Mouse (Mus musculus) limb, embryonic 15.5 days (tissue): ENCODE data around the gene Slc6a6. TPM values are rescaled to one million over a fixed set of nuclear protein-coding genes. Genes with fewer than 3 reads are reported as not detected.

Experiments
- ATAC-seq: fragments of 200-750 bp; cut with Nextera tagmentation; 2 replicates; pipeline ENCODE4 v1.8.0; 2017; ENCODE audit warnings: low read depth, moderate TSS enrichment; ENCODE audit not compliant: insufficient number of reproducible peaks, low FRiP score, low TSS enrichment
- H3K27ac ChIP-seq: fragments of 300-500 bp; sonication (generic); 2 replicates; pipeline ENCODE4 v1.5.1; 2015; ENCODE audit warnings: moderate library complexity, mild to moderate bottlenecking, inconsistent platforms
- H3K27me3 ChIP-seq: fragments of 300-500 bp; sonication (generic); 2 replicates; pipeline ENCODE4 v1.6.1; 2015; ENCODE audit warnings: inconsistent platforms
- H3K36me3 ChIP-seq: fragments of 300-500 bp; sonication (generic); 2 replicates; pipeline ENCODE4 v1.6.1; 2015; ENCODE audit warnings: inconsistent platforms
- H3K4me1 ChIP-seq: fragments of 300-500 bp; sonication (generic); 2 replicates; pipeline ENCODE4 v1.6.1; 2015; ENCODE audit warnings: inconsistent platforms
- H3K4me2 ChIP-seq: fragments of 300-500 bp; sonication (generic); 2 replicates; pipeline ENCODE4 v1.6.1; 2015; ENCODE audit warnings: mild to moderate bottlenecking, inconsistent platforms
- H3K4me3 ChIP-seq: fragments of 300-500 bp; sonication (generic); 2 replicates; pipeline ENCODE4 v1.5.1; 2015; ENCODE audit warnings: mild to moderate bottlenecking, inconsistent platforms
- H3K9ac ChIP-seq: fragments of 300-500 bp; sonication (generic); 2 replicates; pipeline ENCODE4 v1.6.1; 2015; ENCODE audit warnings: inconsistent platforms
- H3K9me3 ChIP-seq: fragments of 300-500 bp; sonication (generic); 2 replicates; pipeline ENCODE4 v1.6.1; 2016; ENCODE audit warnings: inconsistent platforms
- WGBS: fragments of 180-500 bp; shearing (Covaris S2); methylation state at CpG from one replicate; pipeline ENCODE4 v1.1.7; 2015; 5-methylcytosine and 5-hydroxymethylcytosine counted together
- polyA plus RNA-seq: library from polyadenylated mRNA; unstranded; fragments of >200 nt; fragmentation: Nextera tagmentation; extraction: Ambion mirVana; gene quantifications from 2 replicates; pipeline ENCODE4 v1.2.1, GENCODE M21; 2015

Slc6a6 gene
- polyA plus RNA-seq, 1 experiment from 2014 or later, result 46.8 TPM

- ATAC-seq, result no peak
- no peak overlapping the region for H3K9ac ChIP-seq
- H3K36me3 ChIP-seq, result no peaks in the 10 kb centered on the region
- H3K9me3 ChIP-seq, result no peaks in the 10 kb centered on the region
- WGBS, result 53% methylated on average over 6 of the region's 6 CpGs
- peaks cover 15% of the 10 kb centered on the region for H3K4me1 ChIP-seq
- H3K27ac ChIP-seq, result no peak overlapping the region
- H3K27me3 ChIP-seq, result no peaks in the 10 kb centered on the region
- no peak overlapping the region for H3K4me3 ChIP-seq
- H3K4me2 ChIP-seq, result no peak overlapping the region
Measured at GRCm38 (mm10) chr6:91655874-91656433, 27.9 kb upstream of the Slc6a6 start.

GRCm38 (mm10) chr6:91658288-91658687 is 25.6 kb upstream of the Slc6a6 start:
- WGBS, result 57% methylated on average over 1 of the region's 1 CpGs
- H3K27ac ChIP-seq, result no peak overlapping the region

GRCm38 (mm10) chr6:91659841-91660509 is 23.9 kb upstream of the Slc6a6 start:
- no peak for ATAC-seq
- no peak overlapping the region for H3K9ac ChIP-seq
- 52% methylated on average over 2 of the region's 2 CpGs for WGBS
- H3K36me3 ChIP-seq, result no peaks in the 10 kb centered on the region
- H3K9me3 ChIP-seq, result no peaks in the 10 kb centered on the region
- peaks cover 15% of the 10 kb centered on the region for H3K4me1 ChIP-seq
- no peaks in the 10 kb centered on the region for H3K27me3 ChIP-seq
- H3K4me3 ChIP-seq, result no peak overlapping the region
- H3K27ac ChIP-seq, result no peak overlapping the region; the same call in 1 of the 2 replicates
- no peak overlapping the region for H3K4me2 ChIP-seq

More at GRCm38 (mm10) chr6:91658288-91658687, 25.6 kb upstream of the Slc6a6 start:
- Histone ChIP-seq H3K4me3 (no peak overlapping the region), H3K9me3 (no peaks in the 10 kb centered on the region), H3K9ac (no peak overlapping the region), H3K4me1 (peaks cover 15% of the 10 kb centered on the region), H3K27me3 (no peaks in the 10 kb centered on the region), H3K4me2 (no peak overlapping the region), H3K36me3 (no peaks in the 10 kb centered on the region)
- 0 out of 2 replicates have a peak, but pooled peaks have one; percentile 17 for ATAC-seq

- no peak overlapping the region for H3K9ac ChIP-seq
Measured at GRCm38 (mm10) chr6:91662301-91662700, 21.6 kb upstream of the Slc6a6 start.

GRCm38 (mm10) chr6:91663616-91664015 is 20.2 kb upstream of the Slc6a6 start:
- ATAC-seq, result no peak
- H3K36me3 ChIP-seq, result no peaks in the 10 kb centered on the region
- H3K9me3 ChIP-seq, result no peaks in the 10 kb centered on the region
- no peaks in the 10 kb centered on the region for H3K27me3 ChIP-seq
- H3K9ac ChIP-seq, result no peak overlapping the region
- no peak overlapping the region for H3K4me3 ChIP-seq
- H3K4me1 ChIP-seq, result peaks cover 11% of the 10 kb centered on the region
- 66% methylated on average over 6 of the region's 6 CpGs for WGBS
- H3K27ac ChIP-seq, result no peak overlapping the region
- no peak overlapping the region for H3K4me2 ChIP-seq

More at GRCm38 (mm10) chr6:91662301-91662700, 21.6 kb upstream of the Slc6a6 start:
- H3K27ac ChIP-seq, result no peak overlapping the region
- WGBS, result 81% methylated on average over 6 of the region's 6 CpGs
- no peaks in the 10 kb centered on the region for H3K36me3 ChIP-seq
- no peaks in the 10 kb centered on the region for H3K9me3 ChIP-seq
- no peak overlapping the region for H3K4me3 ChIP-seq
- no peak for ATAC-seq
- H3K4me1 ChIP-seq, result peaks cover 11% of the 10 kb centered on the region
- no peaks in the 10 kb centered on the region for H3K27me3 ChIP-seq
- no peak overlapping the region for H3K4me2 ChIP-seq

GRCm38 (mm10) chr6:91665267-91665666 is 18.6 kb upstream of the Slc6a6 start:
- Histone ChIP-seq H3K9ac (no peak overlapping the region), H3K4me3 (no peak overlapping the region), H3K9me3 (no peaks in the 10 kb centered on the region), H3K36me3 (no peaks in the 10 kb centered on the region), H3K27ac (no peak overlapping the region), H3K27me3 (no peaks in the 10 kb centered on the region), H3K4me2 (no peak overlapping the region), H3K4me1 (peaks cover under 1% of the 10 kb centered on the region)
- ATAC-seq, result no peak
- WGBS, result 81% methylated on average over 6 of the region's 6 CpGs

- Histone ChIP-seq H3K27me3 (no peaks in the 10 kb centered on the region), H3K36me3 (no peaks in the 10 kb centered on the region), H3K4me1 (no peaks in the 10 kb centered on the region), H3K9me3 (no peaks in the 10 kb centered on the region), H3K9ac (no peak overlapping the region), H3K4me3 (no peak overlapping the region), H3K27ac (no peak overlapping the region), H3K4me2 (no peak overlapping the region)
- ATAC-seq, result no peak
- WGBS, result 80% methylated on average over 3 of the region's 3 CpGs
Measured at GRCm38 (mm10) chr6:91665990-91666700, 17.7 kb upstream of the Slc6a6 start.

GRCm38 (mm10) chr6:91667141-91667540 is 16.7 kb upstream of the Slc6a6 start:
- 85% methylated on average over 4 of the region's 4 CpGs for WGBS
- Histone ChIP-seq H3K4me3 (no peak overlapping the region), H3K4me1 (no peaks in the 10 kb centered on the region), H3K36me3 (no peaks in the 10 kb centered on the region), H3K9me3 (no peaks in the 10 kb centered on the region), H3K27me3 (no peaks in the 10 kb centered on the region), H3K27ac (no peak overlapping the region), H3K9ac (no peak overlapping the region), H3K4me2 (no peak overlapping the region)
- ATAC-seq, result no peak

GRCm38 (mm10) chr6:91668276-91668675 is 15.6 kb upstream of the Slc6a6 start:
- no peak overlapping the region for H3K4me3 ChIP-seq
- no peak overlapping the region for H3K27ac ChIP-seq
- no peak overlapping the region for H3K4me2 ChIP-seq
- 46% methylated on average over 5 of the region's 5 CpGs for WGBS
- H3K36me3 ChIP-seq, result no peaks in the 10 kb centered on the region
- no peak for ATAC-seq
- H3K9me3 ChIP-seq, result no peaks in the 10 kb centered on the region
- no peak overlapping the region for H3K9ac ChIP-seq
- no peaks in the 10 kb centered on the region for H3K27me3 ChIP-seq
- no peaks in the 10 kb centered on the region for H3K4me1 ChIP-seq

GRCm38 (mm10) chr6:91669270-91669669 is 14.6 kb upstream of the Slc6a6 start:
- Histone ChIP-seq H3K9ac (no peak overlapping the region), H3K4me2 (no peak overlapping the region), H3K36me3 (no peaks in the 10 kb centered on the region), H3K4me3 (no peak overlapping the region), H3K27me3 (no peaks in the 10 kb centered on the region), H3K4me1 (no peaks in the 10 kb centered on the region), H3K27ac (no peak overlapping the region), H3K9me3 (no peaks in the 10 kb centered on the region)
- 55% methylated on average over 4 of the region's 4 CpGs for WGBS
- no peak for ATAC-seq

- H3K9me3 ChIP-seq, result no peaks in the 10 kb centered on the region
- no peaks in the 10 kb centered on the region for H3K36me3 ChIP-seq
- 72% methylated on average over 6 of the region's 6 CpGs for WGBS
- H3K27me3 ChIP-seq, result no peaks in the 10 kb centered on the region
- no peak for ATAC-seq
- H3K27ac ChIP-seq, result no peak overlapping the region
- H3K4me3 ChIP-seq, result no peak overlapping the region
- peaks cover 6% of the 10 kb centered on the region; the same call in 1 of the 2 replicates for H3K4me1 ChIP-seq
- 0 out of 2 replicates have a peak overlapping the region, but pooled peaks have one; percentile 14 for H3K9ac ChIP-seq
- H3K4me2 ChIP-seq, result no peak overlapping the region
Measured at GRCm38 (mm10) chr6:91670224-91670623, 13.6 kb upstream of the Slc6a6 start.

- H3K4me3 ChIP-seq, result no peak overlapping the region
- H3K9ac ChIP-seq, result no peak overlapping the region
- H3K36me3 ChIP-seq, result no peaks in the 10 kb centered on the region
- 0 out of 2 replicates have a peak overlapping the region, but pooled peaks have one; percentile 13 for H3K27ac ChIP-seq
- peaks cover 15% of the 10 kb centered on the region for H3K4me1 ChIP-seq
- H3K27me3 ChIP-seq, result no peaks in the 10 kb centered on the region
- ATAC-seq, result no peak
- no peak overlapping the region for H3K4me2 ChIP-seq
- WGBS, result 32% methylated on average over 5 of the region's 5 CpGs
- no peaks in the 10 kb centered on the region for H3K9me3 ChIP-seq
Measured at GRCm38 (mm10) chr6:91674757-91675350, 9.0 kb upstream of the Slc6a6 start.
